Mouse (Mus musculus): ENCODE data around the gene Cda.

- TF ChIP-seq GATA1 (IDR thresholded peaks at IDR 0.05; ENCODE audit: low read length) (no peak), TAL1 (IDR thresholded peaks at IDR 0.05; ENCODE audit: low read length) (no peak)
These were observed 26.4 kb downstream of the Cda start for GRCm38 (mm10) chr4:138341393-138341792.
